Mouse (Mus musculus) embryonic facial prominence, embryonic 13.5 days (tissue): ENCODE measurements around the gene Actr1a. TPM values are rescaled to one million over a fixed set of nuclear protein-coding genes. Genes with fewer than 3 reads are reported as not detected.
A peak's percentile ranks its signal among the peaks of the same experiment; 100 is the strongest.

ENCODE experiments used
- ATAC-seq: fragments of 200-750 bp; cut with Nextera tagmentation; 2 replicates; pipeline ENCODE4 v1.8.0; 2017; ENCODE audit warnings: low read depth; ENCODE audit not compliant: insufficient number of reproducible peaks, insufficient read depth, low FRiP score, low TSS enrichment
- H3K27ac ChIP-seq: fragments of 300-500 bp; sonication (generic); 2 replicates; pipeline ENCODE4 v1.5.1; 2015; ENCODE audit warnings: moderate library complexity, mild to moderate bottlenecking, inconsistent platforms
- H3K27me3 ChIP-seq: fragments of 300-500 bp; sonication (generic); 2 replicates; pipeline ENCODE4 v1.6.1; 2015; ENCODE audit warnings: mild to moderate bottlenecking, inconsistent platforms
- H3K36me3 ChIP-seq: fragments of 300-500 bp; sonication (generic); 2 replicates; pipeline ENCODE4 v1.6.1; 2015; ENCODE audit warnings: mild to moderate bottlenecking, inconsistent platforms
- H3K4me1 ChIP-seq: fragments of 300-500 bp; sonication (generic); 2 replicates; pipeline ENCODE4 v1.6.1; 2015; ENCODE audit warnings: inconsistent platforms
- H3K4me2 ChIP-seq: fragments of 300-500 bp; sonication (generic); 2 replicates; pipeline ENCODE4 v1.6.1; 2015; ENCODE audit warnings: moderate library complexity, mild to moderate bottlenecking, inconsistent platforms
- H3K4me3 ChIP-seq: fragments of 300-500 bp; sonication (generic); 2 replicates; pipeline ENCODE4 v1.5.1; 2015; ENCODE audit warnings: mild to moderate bottlenecking, inconsistent platforms
- H3K9ac ChIP-seq: fragments of 300-500 bp; sonication (generic); 2 replicates; pipeline ENCODE4 v1.6.1; 2015; ENCODE audit warnings: mild to moderate bottlenecking, inconsistent platforms
- H3K9me3 ChIP-seq: fragments of 300-500 bp; sonication (generic); 2 replicates; pipeline ENCODE4 v1.6.1; 2016; ENCODE audit warnings: inconsistent platforms
- WGBS: fragments of 180-500 bp; shearing (Covaris S2); methylation state at CpG from one replicate; pipeline ENCODE4 v1.1.7; 2015; ENCODE audit warnings: mixed read lengths; 5-methylcytosine and 5-hydroxymethylcytosine counted together
- polyA plus RNA-seq: library from polyadenylated mRNA; unstranded; fragments of >200 nt; fragmentation: Nextera tagmentation; extraction: Ambion mirVana; gene quantifications from 2 replicates; pipeline ENCODE4 v1.2.1, GENCODE M21; 2015

Actr1a gene
- polyA plus RNA-seq, 1 experiment from 2014 or later = 160 TPM

- peaks cover 32% of the 10 kb centered on the region for H3K4me1 ChIP-seq
- peaks cover 34% of the 10 kb centered on the region for H3K36me3 ChIP-seq
- peak overlapping the region; percentile 24; the same call in 1 of the 2 replicates for H3K27ac ChIP-seq
- WGBS = 67% methylated on average over 7 of the region's 7 CpGs
- H3K4me2 ChIP-seq = peak overlapping the region; percentile 16; the same call in 1 of the 2 replicates
- H3K9ac ChIP-seq = peak overlapping the region; percentile 11; the same call in 1 of the 2 replicates
- no peaks in the 10 kb centered on the region for H3K27me3 ChIP-seq
- no peak overlapping the region for H3K4me3 ChIP-seq
- no peaks in the 10 kb centered on the region for H3K9me3 ChIP-seq
- ATAC-seq = no peak
Measured at GRCm38 (mm10) chr19:46399886-46400285, 4.3 kb upstream of the Actr1a start.

- no peak for ATAC-seq
- Histone ChIP-seq H3K4me3 (no peak overlapping the region), H3K36me3 (peaks cover 30% of the 10 kb centered on the region), H3K27ac (no peak overlapping the region; the same call in 1 of the 2 replicates), H3K27me3 (no peaks in the 10 kb centered on the region), H3K4me2 (peak overlapping the region; percentile 94; the same call in 1 of the 2 replicates), H3K9ac (0 out of 2 replicates have a peak overlapping the region, but pooled peaks have one; percentile 37), H3K4me1 (peaks cover 35% of the 10 kb centered on the region), H3K9me3 (no peaks in the 10 kb centered on the region)
- WGBS = 77% methylated on average over 6 of the region's 6 CpGs
Measured at GRCm38 (mm10) chr19:46399372-46399771, 3.8 kb upstream of the Actr1a start.

GRCm38 (mm10) chr19:46398401-46398800 is 2.9 kb upstream of the Actr1a start:
- no peak for ATAC-seq
- H3K36me3 ChIP-seq = peaks cover 21% of the 10 kb centered on the region
- no peaks in the 10 kb centered on the region for H3K27me3 ChIP-seq
- WGBS = 30% methylated on average over 3 of the region's 3 CpGs
- H3K4me2 ChIP-seq = peak overlapping the region; percentile 94
- no peaks in the 10 kb centered on the region for H3K9me3 ChIP-seq
- peaks cover 45% of the 10 kb centered on the region for H3K4me1 ChIP-seq
- no peak overlapping the region for H3K27ac ChIP-seq
- peak overlapping the region; percentile 88 for H3K4me3 ChIP-seq
- peak overlapping the region; percentile 89 for H3K9ac ChIP-seq

GRCm38 (mm10) chr19:46397436-46398001 is 2.0 kb upstream of the Actr1a start:
- WGBS = under 1% methylated on average over 19 of the region's 19 CpGs
- Histone ChIP-seq H3K4me2 (peak overlapping the region; percentile 94), H3K4me1 (peaks cover 47% of the 10 kb centered on the region)

GRCm38 (mm10) chr19:46396686-46397435 is 1.3 kb upstream of the Actr1a start, which contains the start of gene Sufu:
Sufu (plus strand) TSS chr19:46396896.
- ATAC-seq = peak; percentile 89
- peak within 1 kb of the TSS; percentile 89 for H3K9ac ChIP-seq
- peak within 1 kb of the TSS; percentile 94 for H3K4me2 ChIP-seq
- no peaks in the 10 kb centered on the region for H3K9me3 ChIP-seq
- no peaks in the 10 kb centered on the region for H3K27me3 ChIP-seq
- H3K27ac ChIP-seq = peak within 1 kb of the TSS; percentile 89
- under 1% methylated on average over 57 of the region's 57 CpGs for WGBS
- H3K4me1 ChIP-seq = peaks cover 48% of the 10 kb centered on the region
- H3K4me3 ChIP-seq = peak within 1 kb of the TSS; percentile 88
- H3K36me3 ChIP-seq = peaks cover 8% of the 10 kb centered on the region

More at GRCm38 (mm10) chr19:46397436-46398001, 2.0 kb upstream of the Actr1a start:
- peak overlapping the region; percentile 88 for H3K4me3 ChIP-seq
- H3K9ac ChIP-seq = peak overlapping the region; percentile 89
- H3K27ac ChIP-seq = peak overlapping the region; percentile 89
- H3K9me3 ChIP-seq = no peaks in the 10 kb centered on the region
- H3K27me3 ChIP-seq = no peaks in the 10 kb centered on the region
- ATAC-seq = no peak; the same call in 1 of the 2 replicates
- peaks cover 12% of the 10 kb centered on the region for H3K36me3 ChIP-seq

GRCm38 (mm10) chr19:46396109-46396508 is 561 bp upstream of the Actr1a start:
- peak overlapping the region; percentile 85 for H3K9ac ChIP-seq
- WGBS = 10% methylated on average over 8 of the region's 8 CpGs
- H3K9me3 ChIP-seq = no peaks in the 10 kb centered on the region
- peak overlapping the region; percentile 94 for H3K4me2 ChIP-seq
- peaks cover 4% of the 10 kb centered on the region for H3K36me3 ChIP-seq
- H3K4me1 ChIP-seq = peaks cover 50% of the 10 kb centered on the region
- ATAC-seq = no peak
- H3K27me3 ChIP-seq = no peaks in the 10 kb centered on the region
- H3K27ac ChIP-seq = peak overlapping the region; percentile 22; the same call in 1 of the 2 replicates
- H3K4me3 ChIP-seq = peak overlapping the region; percentile 78

GRCm38 (mm10) chr19:46394712-46395108 is 838 bp downstream of the Actr1a start:
- H3K9ac ChIP-seq = peak overlapping the region; percentile 85
- 0 out of 2 replicates have a peak, but pooled peaks cover 8% of the 10 kb centered on the region for H3K36me3 ChIP-seq
- H3K4me3 ChIP-seq = peak overlapping the region; percentile 78
- ATAC-seq = no peak
- no peaks in the 10 kb centered on the region for H3K27me3 ChIP-seq
- H3K4me2 ChIP-seq = peak overlapping the region; percentile 94
- H3K27ac ChIP-seq = no peak overlapping the region
- no peaks in the 10 kb centered on the region for H3K9me3 ChIP-seq
- H3K4me1 ChIP-seq = peaks cover 43% of the 10 kb centered on the region
- WGBS = 6% methylated on average over 10 of the region's 10 CpGs

GRCm38 (mm10) chr19:46392018-46392417 is 3.5 kb downstream of the Actr1a start:
- Histone ChIP-seq H3K4me2 (no peak overlapping the region), H3K36me3 (peaks cover 16% of the 10 kb centered on the region), H3K4me3 (no peak overlapping the region), H3K4me1 (peaks cover 24% of the 10 kb centered on the region), H3K9me3 (no peaks in the 10 kb centered on the region), H3K9ac (no peak overlapping the region), H3K27ac (no peak overlapping the region), H3K27me3 (no peaks in the 10 kb centered on the region)
- ATAC-seq = no peak
- 45% methylated on average over 4 of the region's 4 CpGs for WGBS

GRCm38 (mm10) chr19:46389872-46390271 is 5.7 kb downstream of the Actr1a start:
- Histone ChIP-seq H3K4me3 (no peak overlapping the region), H3K9ac (no peak overlapping the region), H3K36me3 (peaks cover 28% of the 10 kb centered on the region), H3K27ac (no peak overlapping the region), H3K27me3 (no peaks in the 10 kb centered on the region), H3K4me2 (no peak overlapping the region), H3K4me1 (peaks cover 18% of the 10 kb centered on the region), H3K9me3 (no peaks in the 10 kb centered on the region)
- ATAC-seq = no peak
- 84% methylated on average over 5 of the region's 5 CpGs for WGBS

- Histone ChIP-seq H3K4me2 (no peak overlapping the region), H3K9me3 (no peaks in the 10 kb centered on the region), H3K36me3 (peaks cover 89% of the 10 kb centered on the region), H3K27me3 (no peaks in the 10 kb centered on the region), H3K27ac (no peak overlapping the region), H3K9ac (no peak overlapping the region), H3K4me3 (no peak overlapping the region), H3K4me1 (no peaks in the 10 kb centered on the region)
- 93% methylated on average over 9 of the region's 9 CpGs for WGBS
- ATAC-seq = no peak
Measured at GRCm38 (mm10) chr19:46382275-46382674, 13.3 kb downstream of the Actr1a start.

GRCm38 (mm10) chr19:46375891-46376290 is 19.7 kb downstream of the Actr1a start:
- Histone ChIP-seq H3K27ac (no peak overlapping the region), H3K4me1 (no peaks in the 10 kb centered on the region), H3K9me3 (no peaks in the 10 kb centered on the region), H3K9ac (no peak overlapping the region), H3K4me2 (no peak overlapping the region), H3K36me3 (peaks cover 48% of the 10 kb centered on the region), H3K27me3 (no peaks in the 10 kb centered on the region), H3K4me3 (no peak overlapping the region)
- no peak for ATAC-seq
- WGBS = 50% methylated on average over 4 of the region's 4 CpGs
